Mouse (Mus musculus): ENCODE data around the gene Olfr345.

Olfr345 gene

GRCm38 (mm10) chr2:36639741-36640140 lies at the start of gene Olfr345:
Gene Olfr345 (plus strand): TSS chr2:36640041.
- no peak for DNase-seq

GRCm38 (mm10) chr2:36685488-36685887 lies 45.6 kb downstream of the Olfr345 start, which contains the start of gene Olfr346:
Gene Olfr346 (plus strand): TSS chr2:36685788.
- DNase-seq: no peak

Data from liver (tissue).